Mouse (Mus musculus): ENCODE data around the gene Magi2.

Gene Magi2

GRCm38 (mm10) chr5:20568421-20568820 lies 1341.6 kb downstream of the Magi2 start:
- in situ Hi-C loops (cut with MboI; ENCODE audit: unreplicated experiment in 2 of 2): no loop called here

- in situ Hi-C loops (cut with MboI; ENCODE audit: unreplicated experiment in 2 of 2): no loop called here
Observed at GRCm38 (mm10) chr5:20568966-20569365, 1342.1 kb downstream of the Magi2 start.

- in situ Hi-C loops (cut with MboI; ENCODE audit: unreplicated experiment in 2 of 2): no loop called here
Observed at GRCm38 (mm10) chr5:20574816-20575215, 1348.0 kb downstream of the Magi2 start.

- in situ Hi-C loops (cut with MboI; ENCODE audit: unreplicated experiment in 2 of 2): no loop called here
Observed at GRCm38 (mm10) chr5:20575798-20576197, 1349.0 kb downstream of the Magi2 start.

- in situ Hi-C loops (cut with MboI; ENCODE audit: unreplicated experiment in 2 of 2): no loop called here
Observed at GRCm38 (mm10) chr5:20576266-20576665, 1349.4 kb downstream of the Magi2 start.

- in situ Hi-C loops (cut with MboI; ENCODE audit: unreplicated experiment in 2 of 2): no loop called here
Observed at GRCm38 (mm10) chr5:20578666-20579065, 1351.8 kb downstream of the Magi2 start.

- in situ Hi-C loops (cut with MboI; ENCODE audit: unreplicated experiment in 2 of 2): no loop called here
Observed at GRCm38 (mm10) chr5:20580619-20581018, 1353.8 kb downstream of the Magi2 start.

- in situ Hi-C loops (cut with MboI; ENCODE audit: unreplicated experiment in 2 of 2): no loop called here
Observed at GRCm38 (mm10) chr5:20582995-20583435, 1356.2 kb downstream of the Magi2 start.

- in situ Hi-C loops (cut with MboI; ENCODE audit: unreplicated experiment in 2 of 2): no loop called here
Observed at GRCm38 (mm10) chr5:20583639-20584038, 1356.8 kb downstream of the Magi2 start.

GRCm38 (mm10) chr5:20584769-20585168 lies 1357.9 kb downstream of the Magi2 start:
- in situ Hi-C loops (cut with MboI; ENCODE audit: unreplicated experiment in 2 of 2): no loop called here

GRCm38 (mm10) chr5:20589731-20590130 lies 1362.9 kb downstream of the Magi2 start:
- in situ Hi-C loops (cut with MboI; ENCODE audit: unreplicated experiment in 2 of 2): no loop called here

- in situ Hi-C loops (cut with MboI; ENCODE audit: unreplicated experiment in 2 of 2): no loop called here
Observed at GRCm38 (mm10) chr5:20598196-20598595, 1371.4 kb downstream of the Magi2 start.

GRCm38 (mm10) chr5:20603756-20604469 lies 1377.1 kb downstream of the Magi2 start:
- in situ Hi-C loops (cut with MboI; ENCODE audit: unreplicated experiment in 2 of 2): no loop called here

- in situ Hi-C loops (cut with MboI; ENCODE audit: unreplicated experiment in 2 of 2): no loop called here
Observed at GRCm38 (mm10) chr5:20606497-20606896, 1379.7 kb downstream of the Magi2 start.

- in situ Hi-C loops (cut with MboI; ENCODE audit: unreplicated experiment in 2 of 2): no loop called here
Observed at GRCm38 (mm10) chr5:20607503-20607902, 1380.7 kb downstream of the Magi2 start.

- in situ Hi-C loops (cut with MboI; ENCODE audit: unreplicated experiment in 2 of 2): no loop called here
Observed at GRCm38 (mm10) chr5:20609206-20609935, 1382.5 kb downstream of the Magi2 start.

- in situ Hi-C loops (cut with MboI; ENCODE audit: unreplicated experiment in 2 of 2): no loop called here
Observed at GRCm38 (mm10) chr5:20610640-20611039, 1383.8 kb downstream of the Magi2 start.

GRCm38 (mm10) chr5:20612616-20613015 lies 1385.8 kb downstream of the Magi2 start:
- in situ Hi-C loops (cut with MboI; ENCODE audit: unreplicated experiment in 2 of 2): no loop called here

GRCm38 (mm10) chr5:20614891-20615290 lies 1388.1 kb downstream of the Magi2 start:
- in situ Hi-C loops (cut with MboI; ENCODE audit: unreplicated experiment in 2 of 2): no loop called here

GRCm38 (mm10) chr5:20620596-20621511 lies 1394.0 kb downstream of the Magi2 start:
- in situ Hi-C loops (cut with MboI; ENCODE audit: unreplicated experiment in 2 of 2): no loop called here

- in situ Hi-C loops (cut with MboI; ENCODE audit: unreplicated experiment in 2 of 2): no loop called here
Observed at GRCm38 (mm10) chr5:20622417-20622816, 1395.6 kb downstream of the Magi2 start.

All from v-Abl transformed pro-B cells (cell line).